Mouse (Mus musculus) heart, adult 8-10 months (tissue): ENCODE data around the gene Kremen1. TPM values are rescaled to one million over a fixed set of nuclear protein-coding genes. Genes with fewer than 3 reads are reported as not detected.

ENCODE experiments used
- DNase-seq: peaks from one replicate; pipeline ENCODE4 v3.0.0; 2022; ENCODE audit warnings: low spot score
- total RNA-seq, 4 experiments: library from RNA; stranded (reverse); gene quantifications; 2 replicates each; pipeline ENCODE4 v1.2.4; 2022

Gene Kremen1
- total RNA-seq, result 100 to 1,000 TPM in 2 of 4 experiments, 10 to 100 TPM in 2; 86.5 to 107 (median 100) TPM

DNA sequence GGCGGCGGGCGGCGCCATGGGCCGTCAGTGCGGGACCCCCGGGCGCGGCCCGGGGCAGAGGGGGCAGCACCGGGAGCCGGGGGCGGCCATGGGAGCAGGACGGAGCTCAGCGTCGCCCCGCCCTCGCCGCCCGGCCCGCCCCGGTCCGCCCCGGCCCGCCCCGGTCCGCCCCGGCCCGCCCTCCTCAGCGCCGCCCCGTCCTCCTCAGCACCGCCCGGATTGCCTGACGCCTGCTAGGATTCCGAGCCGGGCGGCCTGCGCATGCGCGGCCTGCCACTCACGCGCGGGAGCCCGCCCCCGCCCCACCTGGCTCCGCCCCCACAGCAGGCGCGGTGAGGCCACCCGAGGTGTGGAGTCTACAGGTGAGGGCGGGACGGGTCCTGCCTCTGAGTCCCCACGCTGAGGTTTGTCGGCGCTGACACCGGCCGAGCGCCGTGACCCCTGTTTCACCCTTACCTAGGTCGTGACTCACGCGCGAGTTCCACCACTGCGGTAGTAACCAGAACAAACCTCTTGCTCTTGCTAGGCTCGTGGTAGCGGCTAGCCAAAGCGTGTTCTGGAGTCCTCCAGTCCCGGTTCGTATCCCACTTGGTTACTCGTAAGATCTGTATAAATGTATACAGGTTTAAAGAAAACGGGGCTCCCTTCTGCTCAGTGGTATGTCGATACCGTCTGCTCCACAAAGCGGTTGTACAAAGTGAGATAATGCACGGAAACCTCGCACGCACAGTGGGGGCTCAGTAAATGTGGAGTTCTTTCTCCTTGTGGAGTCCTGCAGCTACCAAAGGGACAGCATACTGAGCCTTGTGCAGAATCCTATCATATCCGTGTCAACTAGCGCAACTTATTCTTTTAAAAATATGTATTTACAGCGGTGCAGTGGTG is at the start of gene Kremen1:
Gene Kremen1, minus strand, starts transcription at position 51 of the 885 bp plus-strand sequence.
- DNase-seq, result peak; percentile 88

- DNase-seq, result no peak
These were observed 45.9 kb upstream of the Kremen1 start for GRCm38 (mm10) chr11:5307024-5307905.

DNA sequence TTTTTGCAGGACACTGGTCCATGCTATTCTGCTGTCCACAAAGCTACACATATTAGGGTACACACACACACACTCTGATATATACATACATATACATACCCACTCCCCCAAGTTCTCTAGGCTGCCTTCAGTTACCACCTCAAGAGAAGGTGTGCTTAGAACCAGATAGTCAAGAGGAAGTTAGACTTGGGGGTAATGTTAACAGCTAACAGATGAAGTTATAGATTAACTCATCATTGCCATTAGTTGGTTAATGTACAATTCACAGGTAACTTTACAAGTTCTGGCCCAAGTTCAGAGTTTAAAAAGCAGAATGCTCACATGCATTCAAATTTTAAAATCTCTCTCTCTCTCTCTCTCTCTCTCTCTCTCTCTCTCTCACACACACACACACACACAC is 44.7 kb upstream of the Kremen1 start:
- no peak for DNase-seq

GRCm38 (mm10) chr11:5304526-5304925 is 43.2 kb upstream of the Kremen1 start:
- no peak for DNase-seq

GRCm38 (mm10) chr11:5298007-5298372 is 36.6 kb upstream of the Kremen1 start:
- DNase-seq, result no peak

- DNase-seq, result peak; percentile 22
These were observed 36.0 kb upstream of the Kremen1 start for GRCm38 (mm10) chr11:5297148-5298006.

DNA sequence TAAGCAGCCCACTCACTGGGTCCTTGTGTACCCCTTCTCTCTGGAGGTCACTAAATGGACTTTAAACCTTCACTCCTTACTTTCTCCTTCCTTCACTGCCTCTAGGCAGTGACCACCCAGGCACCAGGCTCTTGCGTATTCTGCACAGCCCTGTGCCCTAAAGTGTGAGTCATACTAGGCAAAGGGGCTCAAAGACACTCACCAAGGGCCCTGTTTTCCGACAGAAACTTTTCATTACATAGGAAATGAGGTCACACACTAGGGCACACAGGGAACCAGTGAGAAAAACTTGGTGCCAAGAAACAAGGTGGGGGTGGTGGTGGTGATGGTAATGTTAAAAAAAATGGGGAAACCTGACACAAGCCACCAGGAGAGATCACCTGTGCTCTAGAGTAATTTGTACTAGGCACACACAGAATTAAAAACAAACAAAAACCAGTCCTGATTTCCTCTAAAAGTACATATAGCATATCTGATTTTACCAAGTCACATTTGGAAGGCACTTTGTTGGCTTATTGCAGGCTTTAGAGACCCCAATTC is 35.3 kb upstream of the Kremen1 start:
- DNase-seq, result no peak

GRCm38 (mm10) chr11:5294805-5295204 is 33.4 kb upstream of the Kremen1 start:
- no peak for DNase-seq

DNA sequence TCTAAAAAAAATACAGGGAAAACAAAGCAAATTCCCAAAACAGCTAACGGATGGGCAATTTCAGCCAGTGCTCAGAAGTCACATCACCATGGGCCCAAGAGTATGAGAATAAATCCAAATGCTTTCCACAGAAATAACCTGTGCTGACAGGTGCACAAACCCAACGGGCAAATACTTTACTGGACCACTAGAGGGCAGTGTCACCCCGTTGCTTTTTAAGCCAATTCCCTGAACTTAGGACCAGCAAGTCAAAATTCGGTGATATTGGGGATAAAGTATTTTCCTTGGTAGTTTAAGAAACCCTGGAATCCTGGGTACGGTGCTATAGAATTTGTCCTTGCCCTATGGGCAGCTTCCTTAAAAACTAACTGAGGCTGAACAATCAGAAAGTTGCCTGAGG is 29.3 kb upstream of the Kremen1 start:
- DNase-seq, result peak; percentile 67

GRCm38 (mm10) chr11:5289826-5290580 is 28.6 kb upstream of the Kremen1 start:
- no peak for DNase-seq

- no peak for DNase-seq
These were observed 22.6 kb upstream of the Kremen1 start for GRCm38 (mm10) chr11:5283987-5284386.

DNA sequence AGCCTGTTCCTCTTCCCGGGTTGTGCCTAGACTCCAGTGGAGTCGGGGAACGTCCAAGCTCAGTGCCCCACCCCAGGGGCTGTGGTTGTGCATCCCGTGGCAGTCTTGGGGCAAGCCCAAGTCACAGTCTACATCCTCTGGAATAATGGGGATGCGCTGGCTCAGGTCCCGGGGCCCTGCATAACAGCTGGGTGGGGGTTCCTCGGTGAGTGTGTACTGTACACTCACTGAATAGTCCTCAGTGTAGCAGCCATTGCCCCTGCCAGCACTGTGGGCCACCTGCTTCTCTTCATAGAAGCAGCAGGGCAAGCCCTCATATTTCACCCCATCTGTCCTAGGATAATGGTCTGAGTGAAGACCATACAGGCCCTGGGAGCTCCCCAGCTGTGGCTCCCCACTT is 19.6 kb upstream of the Kremen1 start:
- no peak for DNase-seq

- DNase-seq, result no peak
These were observed 17.1 kb upstream of the Kremen1 start for GRCm38 (mm10) chr11:5278463-5278862.

DNA sequence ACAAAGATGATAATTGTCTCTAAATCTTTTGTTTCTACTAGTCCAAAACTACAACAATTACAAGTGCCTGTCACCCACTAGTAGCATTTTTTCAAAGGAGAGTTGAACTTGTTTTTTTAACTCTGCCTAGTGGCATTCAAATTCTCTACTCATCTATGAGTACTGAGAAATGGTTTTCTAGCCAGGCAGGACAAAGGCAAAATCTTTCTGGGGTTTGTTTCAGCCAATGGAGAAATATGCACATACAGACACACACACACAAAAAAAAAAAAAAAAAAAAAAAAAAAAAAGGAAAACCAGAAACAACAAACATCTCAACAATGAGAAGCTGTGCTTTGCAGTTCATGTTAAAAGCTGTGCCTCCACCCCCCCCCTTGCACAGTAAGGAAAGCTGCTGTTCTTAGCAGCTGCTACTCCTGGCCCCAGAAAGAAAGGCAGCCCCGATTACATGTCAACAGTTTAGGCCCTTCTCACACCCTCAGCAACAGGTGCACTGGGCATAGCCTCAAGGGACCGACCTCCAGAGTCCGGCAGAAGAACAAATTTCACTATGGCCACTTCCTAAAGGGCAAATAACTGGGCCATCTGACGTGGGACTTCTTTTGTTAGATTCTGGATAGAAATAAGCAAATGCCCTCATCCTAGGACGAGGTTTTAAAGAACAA is 16.1 kb upstream of the Kremen1 start:
- DNase-seq, result no peak

- DNase-seq, result no peak
These were observed 13.9 kb upstream of the Kremen1 start for GRCm38 (mm10) chr11:5275216-5275615.

DNA sequence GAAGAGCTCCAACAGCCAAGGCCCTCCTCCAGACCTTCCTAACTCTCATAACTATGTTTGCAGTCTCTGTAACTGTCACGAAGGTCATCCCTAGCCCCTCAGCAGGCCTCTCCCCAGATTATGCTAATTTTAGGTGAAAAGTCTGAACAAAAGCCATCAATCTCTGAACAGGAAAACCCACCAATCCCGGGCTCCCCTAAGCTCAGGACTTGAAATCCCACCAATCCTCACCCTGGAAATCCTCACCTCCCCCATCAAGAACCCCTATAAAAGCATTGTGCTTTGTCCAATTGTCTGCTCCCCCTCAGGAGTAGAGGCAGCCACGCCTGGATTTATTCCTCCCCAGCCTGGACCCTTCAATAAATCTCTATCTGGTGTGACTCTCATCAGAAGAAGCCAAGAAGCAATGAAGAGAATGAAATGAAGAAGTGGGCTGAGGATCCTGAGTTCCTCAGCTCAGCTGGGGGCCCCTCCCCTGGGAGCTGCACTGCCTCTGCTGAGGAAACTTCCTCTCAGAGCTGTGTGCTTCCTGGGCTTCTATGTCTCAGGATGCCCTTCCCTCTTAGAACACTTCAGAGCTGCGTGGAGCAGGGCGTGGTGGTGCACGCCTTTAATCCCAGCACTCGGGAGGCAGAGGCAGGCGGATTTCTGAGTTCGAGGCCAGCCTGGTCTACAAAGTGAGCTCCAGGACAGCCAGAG is 11.3 kb upstream of the Kremen1 start:
- DNase-seq, result no peak

- no peak for DNase-seq
These were observed 10.7 kb upstream of the Kremen1 start for GRCm38 (mm10) chr11:5272066-5272360.

DNA sequence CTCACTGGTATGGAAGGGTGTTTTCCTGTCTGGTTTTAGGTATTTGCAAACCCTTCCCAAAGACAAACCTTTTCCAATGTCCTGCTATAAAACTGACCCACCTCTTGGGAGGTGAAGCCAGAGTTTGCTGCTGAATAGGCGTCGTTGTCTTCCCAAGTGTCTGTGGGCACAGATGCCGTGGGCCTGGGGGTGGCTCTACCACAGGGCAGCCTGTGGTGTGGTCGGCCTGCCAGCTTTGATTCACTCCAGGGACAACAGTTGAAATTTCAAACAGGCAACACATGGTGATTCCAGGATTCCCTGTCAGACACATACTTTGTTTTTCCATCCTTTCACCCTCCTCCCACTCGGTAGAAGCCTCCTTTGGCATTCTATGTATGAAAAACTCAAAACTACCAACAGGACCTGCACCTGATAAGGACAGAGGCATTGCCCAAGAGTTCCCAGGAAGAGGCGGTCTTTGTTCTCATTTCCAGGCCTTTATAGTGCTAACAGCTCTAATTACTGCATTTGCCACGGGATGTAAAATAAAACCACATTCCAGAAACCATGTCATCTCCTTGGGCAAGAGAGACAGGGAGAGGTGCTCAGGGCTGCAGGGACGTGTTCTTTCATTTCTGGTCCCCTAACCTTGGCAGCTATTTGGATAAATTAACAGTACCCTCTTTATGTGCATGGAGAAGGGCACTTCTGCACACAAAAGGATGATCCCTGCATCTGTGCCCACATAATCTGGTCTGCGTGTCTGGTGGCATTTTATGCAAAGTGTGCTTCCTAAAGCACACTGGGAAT is 10.1 kb upstream of the Kremen1 start:
- DNase-seq, result no peak
